Mouse (Mus musculus) olfactory bulb, adult 2 months (tissue): ENCODE data around the gene Agps.

ENCODE experiments used
- CTCF ChIP-seq: fragments of 200-500 bp; IDR thresholded peaks from 2 replicates; pipeline ENCODE4 v1.5.1; 2012; ENCODE audit warnings: low read depth, mild to moderate bottlenecking, low read length, moderate library complexity; ENCODE audit not compliant: insufficient read depth
- POLR2A ChIP-seq: fragments of 200-500 bp; IDR thresholded peaks from 2 replicates; pipeline ENCODE4 v1.6.1; 2012; ENCODE audit warnings: mild to moderate bottlenecking, low read depth, low read length, moderate library complexity; ENCODE audit not compliant: insufficient read depth

- TF ChIP-seq CTCF (no peak), POLR2A (no peak)
Observed at GRCm38 (mm10) chr2:75915040-75915439, 83.1 kb downstream of the Agps start.
